Mouse (Mus musculus) adrenal gland, postnatal 0 days (tissue): ENCODE results near the gene Mrfap1. TPM values are rescaled to one million over a fixed set of nuclear protein-coding genes. Genes with fewer than 3 reads are reported as not detected.

Source experiments
- polyA plus RNA-seq: library from polyadenylated mRNA; unstranded; fragments of >200 nt; fragmentation: Nextera tagmentation; extraction: Ambion mirVana; gene quantifications from 2 replicates; pipeline ENCODE4 v1.2.1, GENCODE M21; 2015

Mrfap1 gene
- polyA plus RNA-seq = 380 and 513 TPM in 2 replicates

DNA sequence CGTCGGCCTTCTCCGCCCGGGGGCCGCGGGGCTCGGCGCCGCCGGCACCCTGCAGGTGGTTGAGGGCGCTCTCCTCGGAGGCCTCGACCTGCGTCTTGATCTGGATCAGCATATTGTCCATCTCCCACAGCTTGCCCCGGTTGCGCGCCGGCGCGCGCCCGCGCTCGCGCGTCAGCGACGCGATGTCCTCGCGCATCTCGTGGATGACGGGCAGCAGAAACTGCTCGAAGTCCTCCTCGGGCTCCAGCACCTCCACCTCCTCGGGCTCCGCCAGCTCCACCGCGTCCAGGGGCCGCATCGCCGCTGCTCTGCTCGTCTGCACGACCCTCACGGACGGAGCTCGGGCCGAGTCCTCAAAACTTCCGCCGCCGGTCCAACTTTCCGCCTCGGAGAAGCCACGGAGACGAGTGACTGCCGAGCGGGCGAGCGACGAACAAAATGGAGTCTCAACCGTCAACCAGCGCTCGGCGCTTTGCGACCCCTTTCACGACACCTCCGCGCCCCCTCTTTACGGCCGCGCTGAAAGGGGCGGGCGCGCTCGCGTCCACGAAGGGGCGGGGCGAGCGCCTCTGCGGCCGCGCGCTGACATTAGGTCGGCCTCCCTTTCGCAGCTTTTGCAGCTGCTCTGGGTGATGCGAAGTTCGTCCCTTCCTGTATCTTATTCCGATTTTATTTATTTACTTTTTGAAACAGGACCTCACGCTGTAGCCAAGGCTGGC is at the start of gene Mrfap1:
TSS of gene Mrfap1 (minus strand) at position 477 of the 719 bp plus-strand sequence.

DNA sequence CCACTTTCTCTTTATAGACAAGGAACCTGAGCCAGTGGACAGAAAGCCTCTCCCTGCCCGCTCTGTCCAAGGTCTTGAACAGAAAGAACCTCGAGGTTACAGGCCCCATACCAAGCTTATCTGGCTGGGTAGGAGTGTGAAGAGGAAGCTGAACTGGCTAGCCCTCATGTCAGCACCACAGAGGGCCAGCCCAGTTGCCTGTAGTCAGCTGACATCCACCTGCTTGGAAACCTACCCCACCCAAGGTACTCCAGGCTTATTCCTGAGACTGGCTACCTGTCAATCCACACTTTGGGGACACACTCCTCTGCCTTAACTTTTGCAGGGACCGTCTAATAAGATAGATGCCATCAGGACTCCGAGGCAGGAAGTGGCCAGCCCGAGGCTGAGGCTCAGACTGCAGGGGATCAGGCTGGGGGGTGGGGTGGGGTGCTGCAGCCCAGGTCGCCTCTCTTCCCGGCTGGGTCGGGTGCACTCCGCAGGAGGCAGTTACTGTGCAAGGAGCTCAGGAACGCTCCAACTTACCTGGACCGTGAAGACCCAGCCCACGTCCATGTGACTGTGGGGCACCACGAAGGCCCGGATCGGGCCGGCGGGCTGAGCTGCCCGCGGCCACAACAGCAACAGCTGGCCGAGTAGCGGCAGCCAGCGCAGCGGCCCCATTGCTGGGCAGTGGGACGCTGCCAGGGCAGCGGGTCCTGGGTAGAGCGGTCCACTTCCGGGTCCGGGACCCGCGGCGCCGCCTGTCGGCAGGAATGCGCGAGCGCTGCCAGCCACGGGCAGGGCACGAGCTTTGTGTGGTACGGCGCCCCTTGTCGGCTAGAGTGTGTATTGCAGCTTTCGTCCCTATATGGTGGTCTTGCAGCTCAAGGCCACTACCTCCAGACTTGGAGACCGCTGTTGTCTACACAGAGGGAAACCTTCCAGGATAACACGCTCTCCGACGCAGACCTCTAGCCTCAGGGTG is 33.6 kb upstream of the Mrfap1 start, which contains the start of gene Man2b2:
TSS of gene Man2b2 (minus strand) at position 741 of the 967 bp plus-strand sequence.

DNA sequence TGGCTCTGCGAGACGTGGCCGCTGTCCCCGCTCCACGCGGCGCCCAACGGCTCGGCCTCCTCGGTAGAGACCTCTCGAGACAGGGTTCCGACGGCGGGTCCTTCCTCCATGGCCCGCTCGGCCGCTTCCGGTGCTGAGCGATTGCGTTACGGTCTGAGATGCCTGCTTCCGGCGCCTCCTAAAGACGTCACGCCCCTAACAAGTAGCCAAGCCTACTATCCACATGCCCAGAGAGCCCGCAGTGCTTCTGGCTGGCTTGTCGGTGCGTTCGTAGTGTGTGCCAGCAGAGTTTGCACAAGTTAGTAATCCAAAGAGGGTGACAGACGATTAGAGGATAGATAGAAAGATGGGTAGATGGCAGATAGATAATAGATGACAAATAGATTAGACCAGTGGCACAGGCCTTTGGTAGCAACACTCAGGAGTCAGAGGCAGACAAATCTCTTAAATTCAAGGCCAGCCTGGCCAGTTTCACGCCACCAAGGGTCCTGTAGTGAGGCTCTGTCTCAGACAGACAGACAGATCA is 48.0 kb downstream of the Mrfap1 start, which contains the start of gene Bloc1s4:
TSS of gene Bloc1s4 (minus strand) at position 115 of the 526 bp plus-strand sequence.

Other genes with a start within 250 kb of the Mrfap1 start
- gene Tbc1d14, start 203.5 kb downstream of the Mrfap1 start, polyA plus RNA-seq = 19.2 and 23.5 TPM in 2 replicates
- gene D5Ertd579e, start 100.7 kb downstream of the Mrfap1 start, polyA plus RNA-seq = 12.2 and 18.0 TPM in 2 replicates
- gene Bloc1s4, start 48.1 kb downstream of the Mrfap1 start, polyA plus RNA-seq = 44.6 and 47.5 TPM in 2 replicates
- gene Man2b2, start 33.9 kb upstream of the Mrfap1 start, polyA plus RNA-seq = 21.6 and 39.3 TPM in 2 replicates
- gene Ppp2r2c, start 71.7 kb upstream of the Mrfap1 start, polyA plus RNA-seq = 4.7 and 9.4 TPM in 2 replicates
- gene Wfs1, start 192.4 kb upstream of the Mrfap1 start, polyA plus RNA-seq = 8.4 and 11.6 TPM in 2 replicates